Mouse (Mus musculus): Measurements from ENCODE around the gene Il2. TPM values are rescaled to one million over a fixed set of nuclear protein-coding genes. Genes with fewer than 3 reads are reported as not detected.

The Il2 gene
- polyA plus RNA-seq, 1 experiment, result not detected

- WGBS, result 68% methylated on average over 4 of the region's 4 CpGs
- DNase-seq (ENCODE audit: low read depth, low spot score), result no peak
Measured at GRCm38 (mm10) chr3:37084860-37085259, 40.9 kb downstream of the Il2 start.

DNA sequence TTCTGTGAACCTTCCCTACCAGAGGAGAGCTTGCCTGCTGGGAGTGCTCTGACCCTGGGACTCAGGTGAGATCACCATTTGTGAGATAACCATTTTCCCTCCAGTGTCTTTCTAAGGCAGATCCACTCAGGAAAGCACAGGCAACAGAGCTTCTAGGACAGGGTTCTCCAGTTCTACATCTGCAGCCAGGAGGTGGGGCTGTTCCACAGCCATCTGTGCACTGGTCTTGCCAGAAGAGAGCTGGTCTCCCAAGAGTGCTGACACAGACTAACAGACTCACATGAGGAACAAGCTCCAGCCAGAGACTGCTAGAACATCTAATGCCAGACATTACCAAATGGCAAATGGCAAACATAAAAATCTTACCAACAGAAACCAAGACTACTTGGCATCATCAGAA, 52.5 kb downstream of the Il2 start:
- DNase-seq (ENCODE audit: low read depth, low spot score), result no peak

Other genes with a start within 250 kb of the Il2 start
- gene Adad1, start 62.4 kb downstream of the Il2 start, polyA plus RNA-seq (2012; rRNA removed), result not detected in 2 replicates
- 0.11 and 0.16 TPM in 2 replicates for gene Il21, start 106.7 kb upstream of the Il2 start, polyA plus RNA-seq (2012; rRNA removed)
- 0.62 and 0.81 TPM in 2 replicates for gene Bbs12, start 186.6 kb upstream of the Il2 start, polyA plus RNA-seq (2012; rRNA removed)
- gene Cetn4, start 186.7 kb upstream of the Il2 start, polyA plus RNA-seq (2012; rRNA removed), result 0.07 and 0.14 TPM in 2 replicates
- 0.57 and 0.82 TPM in 2 replicates for gene Fgf2, start 222.4 kb upstream of the Il2 start, polyA plus RNA-seq (2012; rRNA removed)

Data from large intestine, adult 2 months (tissue).